Mouse (Mus musculus): Measurements from ENCODE around the gene Cnrip1. TPM values are rescaled to one million over a fixed set of nuclear protein-coding genes. Genes with fewer than 3 reads are reported as not detected.

Cnrip1 gene
- 25.7 TPM for polyA plus RNA-seq (2014; fragmentation: Illumina TruSeq; extraction: RNeasy Lipid Tissue Mini Kit (QIAGEN cat#74804); ENCODE audit: low read depth, low replicate concordance)

DNA sequence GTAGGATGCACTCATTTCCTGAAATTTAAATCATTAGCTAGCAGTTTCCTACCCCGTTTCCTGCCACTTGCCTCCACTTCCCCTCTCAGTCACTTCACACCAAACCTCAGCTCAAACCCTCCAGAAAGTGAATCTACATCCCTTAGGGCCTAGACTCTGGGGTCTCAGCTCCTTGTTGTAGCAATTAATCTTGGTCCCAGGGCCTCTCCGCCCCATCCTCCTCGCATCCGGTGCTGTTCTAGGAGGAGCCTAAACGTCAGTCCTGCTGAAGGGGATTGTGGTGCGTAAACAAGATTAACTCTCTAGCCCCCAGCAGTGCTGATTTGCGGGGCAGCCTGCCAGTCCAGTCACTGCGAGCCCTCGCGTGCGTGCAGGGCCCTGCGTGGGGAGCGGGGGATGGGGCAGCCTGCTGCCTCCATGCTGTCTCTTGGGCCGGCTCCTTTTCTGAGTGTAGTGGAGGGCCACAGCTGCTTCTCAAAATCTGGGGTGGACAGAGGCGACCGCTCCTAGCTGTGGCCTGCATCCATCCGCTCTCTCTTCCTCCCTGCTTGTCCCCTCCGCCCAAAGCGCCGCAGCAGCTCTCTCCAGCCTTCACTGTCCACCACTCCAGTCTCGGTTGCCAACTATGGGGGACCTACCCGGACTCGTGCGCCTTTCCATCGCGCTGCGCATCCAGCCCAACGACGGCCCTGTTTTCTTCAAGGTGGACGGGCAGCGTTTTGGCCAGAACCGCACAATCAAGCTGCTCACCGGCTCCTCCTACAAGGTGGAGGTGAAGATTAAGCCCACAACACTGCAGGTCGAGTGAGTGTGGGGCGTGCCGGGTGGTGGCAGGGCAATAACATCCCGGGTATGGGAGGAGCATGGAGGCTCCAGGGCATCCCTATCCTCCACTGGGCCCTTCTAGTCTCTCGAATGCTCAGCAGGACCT, at the start of gene Cnrip1, which contains the start of gene Plek:
Cnrip1 (plus strand) TSS at position 42 of the 931 bp plus-strand sequence.
Plek (minus strand) TSS at position 837 of the 931 bp plus-strand sequence.

Other genes with a start within 250 kb of the Cnrip1 start
- gene Fbxo48, start 100.2 kb upstream of the Cnrip1 start, polyA plus RNA-seq (2014; fragmentation: Illumina TruSeq; extraction: RNeasy Lipid Tissue Mini Kit (QIAGEN cat#74804); ENCODE audit: low read depth, low replicate concordance), result 0.76 TPM
- gene Plek, start 795 bp downstream of the Cnrip1 start, polyA plus RNA-seq (2014; fragmentation: Illumina TruSeq; extraction: RNeasy Lipid Tissue Mini Kit (QIAGEN cat#74804); ENCODE audit: low read depth, low replicate concordance), result 19.7 TPM
- 485 TPM for gene Ppp3r1, start 107.7 kb downstream of the Cnrip1 start, polyA plus RNA-seq (2014; fragmentation: Illumina TruSeq; extraction: RNeasy Lipid Tissue Mini Kit (QIAGEN cat#74804); ENCODE audit: low read depth, low replicate concordance)
- 21.0 TPM for gene Wdr92, start 130.5 kb downstream of the Cnrip1 start, polyA plus RNA-seq (2014; fragmentation: Illumina TruSeq; extraction: RNeasy Lipid Tissue Mini Kit (QIAGEN cat#74804); ENCODE audit: low read depth, low replicate concordance)
- 144 TPM for gene Pno1, start 160.0 kb downstream of the Cnrip1 start, polyA plus RNA-seq (2014; fragmentation: Illumina TruSeq; extraction: RNeasy Lipid Tissue Mini Kit (QIAGEN cat#74804); ENCODE audit: low read depth, low replicate concordance)
- 136 TPM for gene C1d, start 206.0 kb downstream of the Cnrip1 start, polyA plus RNA-seq (2014; fragmentation: Illumina TruSeq; extraction: RNeasy Lipid Tissue Mini Kit (QIAGEN cat#74804); ENCODE audit: low read depth, low replicate concordance)

All from adrenal gland, adult 10 weeks (tissue).